Mouse (Mus musculus): ENCODE results near the gene Hspa1b. TPM values are rescaled to one million over a fixed set of nuclear protein-coding genes. Genes with fewer than 3 reads are reported as not detected.
"Not testable (repeated sequence)": the region's sequence is repeated elsewhere in the genome, so short reads cannot be mapped to it uniquely, and the experiment has no call there.

Hspa1b gene
- polyA plus RNA-seq, 1 experiment from 2014 or later = 0.12 TPM

DNA sequence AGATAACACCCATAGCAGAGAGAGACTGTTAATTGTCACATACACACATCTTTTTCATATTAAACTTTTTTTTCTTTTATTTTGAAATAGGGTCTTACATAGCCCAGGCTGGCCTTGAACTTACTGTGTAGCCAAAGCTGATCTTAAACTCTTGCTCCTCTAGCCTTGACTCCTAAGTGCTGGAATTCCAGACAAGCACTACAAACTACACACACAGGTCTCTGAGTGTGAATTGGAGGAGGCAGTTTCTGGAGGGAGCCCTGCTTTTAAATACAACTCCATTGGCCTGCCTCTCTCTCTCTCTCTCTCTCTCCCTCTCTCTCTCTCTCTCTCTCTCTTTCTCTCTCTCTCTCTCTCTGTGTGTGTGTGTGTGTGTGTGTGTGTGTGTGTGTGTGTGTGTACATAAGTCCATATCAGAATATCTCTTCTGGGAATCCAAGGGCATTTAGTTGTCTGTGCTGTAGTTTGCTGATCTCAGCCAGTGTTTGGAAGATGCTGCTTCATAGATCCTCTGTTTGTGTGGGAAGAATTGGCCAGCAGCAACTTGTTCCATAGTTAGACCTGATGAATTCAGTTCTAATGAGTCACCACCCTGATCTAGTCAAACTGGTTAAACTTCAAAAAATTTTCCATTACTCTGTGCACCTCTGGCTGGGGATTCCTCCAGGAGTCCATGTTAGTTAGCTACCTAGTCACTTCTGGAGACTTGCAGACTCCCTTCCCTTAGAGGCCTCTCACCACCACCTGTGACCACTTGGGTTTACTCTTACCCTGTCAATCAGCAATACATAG, 1.9 kb upstream of the Hspa1b start:
- Histone ChIP-seq H3K9me3 (replicated peaks) (no peaks in the 10 kb centered on the region), H3K9ac (no peak overlapping the region), H3K4me2 (no peak overlapping the region), H3K27me3 (peaks cover 29% of the 10 kb centered on the region), H3K36me3 (ENCODE audit: poor library complexity, severe bottlenecking) (no peaks in the 10 kb centered on the region), H3K27ac (no peak overlapping the region), H3K4me1 (peaks cover 12% of the 10 kb centered on the region), H3K4me3 (no peak overlapping the region)
- ATAC-seq = no peak

DNA sequence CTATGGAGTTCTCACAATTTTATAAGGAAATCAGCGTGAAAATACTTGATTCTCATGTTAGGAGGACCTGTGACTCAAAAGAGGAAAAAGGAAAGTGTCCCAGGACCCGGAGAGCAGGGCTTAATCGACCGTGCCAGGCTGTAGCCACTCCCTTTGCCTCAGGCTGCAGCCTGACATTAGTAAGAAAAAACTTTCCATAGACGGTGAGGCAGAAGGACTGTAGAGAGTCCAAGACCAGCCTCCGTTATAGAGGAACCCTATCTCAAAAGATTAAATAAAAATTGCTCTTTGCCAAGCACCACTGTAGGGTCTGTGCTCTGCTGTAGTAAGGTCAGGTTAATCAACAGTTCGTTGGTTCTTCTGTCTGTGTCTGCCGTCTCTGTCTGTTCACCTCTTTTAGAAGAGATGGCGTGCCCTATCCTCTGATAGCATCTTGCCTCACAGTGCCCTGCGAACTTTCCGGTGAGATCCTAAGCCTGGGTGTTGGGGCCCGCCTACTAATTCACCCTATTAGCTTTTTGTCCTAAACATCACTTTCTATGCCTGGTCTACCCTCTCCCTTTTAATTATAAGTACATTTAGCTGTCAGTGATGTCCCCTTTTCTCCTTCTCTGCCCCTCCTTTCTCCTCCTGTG, 960 bp upstream of the Hspa1b start:
- Histone ChIP-seq H3K36me3 (ENCODE audit: poor library complexity, severe bottlenecking) (no peaks in the 10 kb centered on the region), H3K4me1 (peaks cover 12% of the 10 kb centered on the region), H3K4me2 (peak overlapping the region; percentile 73), H3K27ac (no peak overlapping the region; the same call in 1 of the 2 replicates), H3K27me3 (peaks cover 36% of the 10 kb centered on the region), H3K9ac (peak overlapping the region; percentile 44; the same call in 1 of the 2 replicates), H3K9me3 (replicated peaks) (no peaks in the 10 kb centered on the region), H3K4me3 (peak overlapping the region; percentile 43)
- 10% methylated on average over 12 of the region's 12 CpGs for WGBS
- ATAC-seq = no peak

GRCm38 (mm10) chr17:34958734-34959129, 306 bp downstream of the Hspa1b start:
- not testable (repeated sequence) for H3K9ac ChIP-seq; H3K9me3 ChIP-seq (replicated peaks); H3K36me3 ChIP-seq (ENCODE audit: poor library complexity, severe bottlenecking); H3K27ac ChIP-seq
- peaks cover 12% of the 10 kb centered on the region for H3K4me1 ChIP-seq
- 2% methylated on average over 35 of the region's 47 CpGs for WGBS
- H3K4me2 ChIP-seq = peak overlapping the region; percentile 73
- peak overlapping the region; percentile 43 for H3K4me3 ChIP-seq
- ATAC-seq = peak; percentile 37
- peaks cover 38% of the 10 kb centered on the region for H3K27me3 ChIP-seq

DNA sequence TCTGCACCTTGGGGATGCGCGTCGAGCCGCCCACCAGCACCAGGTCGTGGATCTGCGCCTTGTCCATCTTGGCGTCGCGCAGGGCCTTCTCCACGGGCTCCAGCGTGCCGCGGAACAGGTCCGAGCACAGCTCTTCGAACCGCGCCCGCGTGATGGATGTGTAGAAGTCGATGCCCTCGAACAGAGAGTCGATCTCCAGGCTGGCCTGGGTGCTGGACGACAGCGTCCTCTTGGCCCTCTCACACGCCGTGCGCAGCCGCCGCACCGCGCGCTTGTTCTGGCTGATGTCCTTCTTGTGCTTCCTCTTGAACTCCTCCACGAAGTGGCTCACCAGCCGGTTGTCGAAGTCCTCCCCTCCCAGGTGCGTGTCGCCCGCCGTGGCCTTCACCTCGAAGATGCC, 1.1 kb downstream of the Hspa1b start:
- not testable (repeated sequence) for H3K36me3 ChIP-seq (ENCODE audit: poor library complexity, severe bottlenecking); H3K9ac ChIP-seq; H3K9me3 ChIP-seq (replicated peaks); H3K27ac ChIP-seq; H3K4me2 ChIP-seq; H3K4me3 ChIP-seq; ATAC-seq
- peaks cover 38% of the 10 kb centered on the region for H3K27me3 ChIP-seq
- H3K4me1 ChIP-seq = peaks cover 12% of the 10 kb centered on the region
- 27% methylated on average over 22 of the region's 40 CpGs for WGBS

DNA sequence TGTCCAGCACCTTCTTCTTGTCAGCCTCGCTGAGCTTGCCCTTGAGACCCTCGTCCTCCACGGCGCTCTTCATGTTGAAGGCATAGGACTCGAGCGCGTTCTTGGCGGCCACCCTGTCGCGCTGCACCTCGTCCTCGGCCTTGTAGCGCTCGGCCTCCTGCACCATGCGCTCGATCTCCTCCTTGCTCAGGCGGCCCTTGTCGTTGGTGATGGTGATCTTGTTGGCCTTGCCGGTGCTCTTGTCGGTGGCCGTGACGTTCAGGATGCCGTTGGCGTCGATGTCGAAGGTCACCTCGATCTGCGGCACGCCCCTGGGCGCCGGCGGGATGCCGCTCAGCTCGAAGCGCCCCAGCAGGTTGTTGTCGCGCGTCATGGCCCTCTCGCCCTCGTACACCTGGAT, 1.7 kb downstream of the Hspa1b start:
- 23% methylated on average over 34 of the region's 40 CpGs for WGBS
- ATAC-seq; H3K36me3 ChIP-seq (ENCODE audit: poor library complexity, severe bottlenecking); H3K27ac ChIP-seq; H3K9me3 ChIP-seq (replicated peaks); H3K9ac ChIP-seq; H3K4me3 ChIP-seq; H3K4me2 ChIP-seq: not testable (repeated sequence)
- Histone ChIP-seq H3K4me1 (peaks cover 12% of the 10 kb centered on the region), H3K27me3 (peaks cover 38% of the 10 kb centered on the region)

- Histone ChIP-seq H3K27ac (no peak overlapping the region), H3K9ac (no peak overlapping the region), H3K4me1 (peaks cover 13% of the 10 kb centered on the region), H3K4me3 (no peak overlapping the region), H3K9me3 (replicated peaks) (no peaks in the 10 kb centered on the region), H3K36me3 (ENCODE audit: poor library complexity, severe bottlenecking) (0 out of 2 replicates have a peak, but pooled peaks cover under 1% of the 10 kb centered on the region), H3K27me3 (peaks cover 31% of the 10 kb centered on the region), H3K4me2 (no peak overlapping the region)
- 43% methylated on average over 1 of the region's 1 CpGs for WGBS
- ATAC-seq = no peak
Observed at GRCm38 (mm10) chr17:34956340-34956739, 2.7 kb downstream of the Hspa1b start.

DNA sequence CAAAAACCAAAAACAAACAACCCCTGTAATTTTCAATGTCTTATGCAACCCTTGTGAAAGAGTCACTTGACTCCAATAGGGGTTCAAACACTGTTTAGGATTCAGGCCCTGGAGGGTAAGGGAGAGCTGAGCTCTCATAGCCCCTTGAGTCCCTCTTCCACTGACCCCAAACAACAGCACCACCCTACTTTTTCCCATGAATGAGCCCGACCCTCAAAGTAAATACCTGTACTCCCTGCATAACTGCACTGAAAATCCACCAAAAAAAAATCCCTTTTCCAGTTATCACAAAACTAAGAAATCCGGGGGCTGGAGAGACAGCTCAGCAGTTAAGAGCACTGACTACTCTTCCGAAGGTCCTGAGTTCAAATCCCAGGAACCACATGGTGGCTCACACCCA, 3.2 kb downstream of the Hspa1b start:
- H3K27me3 ChIP-seq = peaks cover 28% of the 10 kb centered on the region
- peaks cover 5% of the 10 kb centered on the region for H3K36me3 ChIP-seq (ENCODE audit: poor library complexity, severe bottlenecking)
- H3K9me3 ChIP-seq (replicated peaks) = no peaks in the 10 kb centered on the region
- H3K4me3 ChIP-seq = no peak overlapping the region
- no peak overlapping the region for H3K4me2 ChIP-seq
- no peak overlapping the region for H3K27ac ChIP-seq
- H3K4me1 ChIP-seq = peaks cover 17% of the 10 kb centered on the region
- no peak for ATAC-seq
- no peak overlapping the region for H3K9ac ChIP-seq
- WGBS = 84% methylated on average over 3 of the region's 3 CpGs

GRCm38 (mm10) chr17:34954831-34955230, 4.2 kb downstream of the Hspa1b start:
- H3K27ac ChIP-seq = no peak overlapping the region
- no peak overlapping the region for H3K9ac ChIP-seq
- ATAC-seq = no peak
- peaks cover 16% of the 10 kb centered on the region for H3K36me3 ChIP-seq (ENCODE audit: poor library complexity, severe bottlenecking)
- H3K27me3 ChIP-seq = peaks cover 24% of the 10 kb centered on the region
- H3K4me2 ChIP-seq = no peak overlapping the region
- WGBS = 73% methylated on average over 4 of the region's 4 CpGs
- H3K9me3 ChIP-seq (replicated peaks) = no peaks in the 10 kb centered on the region
- no peak overlapping the region for H3K4me3 ChIP-seq
- peaks cover 22% of the 10 kb centered on the region for H3K4me1 ChIP-seq

GRCm38 (mm10) chr17:34953904-34954303, 5.1 kb downstream of the Hspa1b start:
- WGBS = 86% methylated on average over 4 of the region's 4 CpGs
- no peak for ATAC-seq
- Histone ChIP-seq H3K27me3 (peaks cover 24% of the 10 kb centered on the region), H3K4me2 (no peak overlapping the region), H3K36me3 (ENCODE audit: poor library complexity, severe bottlenecking) (peaks cover 23% of the 10 kb centered on the region), H3K27ac (no peak overlapping the region), H3K4me3 (no peak overlapping the region), H3K9ac (no peak overlapping the region), H3K4me1 (peaks cover 20% of the 10 kb centered on the region), H3K9me3 (replicated peaks) (no peaks in the 10 kb centered on the region)

DNA sequence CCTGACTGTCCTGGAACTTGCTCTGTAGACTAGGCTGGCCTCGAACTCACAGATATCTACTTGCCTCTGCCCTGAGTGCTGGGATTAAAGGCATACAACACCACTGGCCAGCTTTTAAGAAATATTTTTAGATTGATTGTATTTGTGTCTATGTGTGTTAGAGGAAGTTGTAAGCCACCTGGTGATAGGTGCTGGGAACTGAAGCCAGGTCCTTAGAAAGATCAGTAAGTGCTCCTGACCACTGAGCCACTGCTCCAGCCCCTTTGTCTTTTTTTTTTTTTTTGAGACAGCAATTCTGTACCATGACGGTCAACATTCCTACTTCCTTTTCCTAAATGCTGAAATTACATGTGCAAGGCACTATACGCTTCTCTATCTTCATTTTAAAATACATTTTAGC, 5.8 kb downstream of the Hspa1b start:
- 91% methylated on average over 3 of the region's 3 CpGs for WGBS
- peaks cover 27% of the 10 kb centered on the region for H3K36me3 ChIP-seq (ENCODE audit: poor library complexity, severe bottlenecking)
- H3K9ac ChIP-seq = no peak overlapping the region
- H3K27me3 ChIP-seq = peaks cover 24% of the 10 kb centered on the region
- H3K27ac ChIP-seq = no peak overlapping the region
- no peaks in the 10 kb centered on the region for H3K9me3 ChIP-seq (replicated peaks)
- no peak for ATAC-seq
- peak overlapping the region; percentile 99 for H3K4me3 ChIP-seq
- H3K4me1 ChIP-seq = peaks cover 20% of the 10 kb centered on the region
- H3K4me2 ChIP-seq = peak overlapping the region; percentile 96

DNA sequence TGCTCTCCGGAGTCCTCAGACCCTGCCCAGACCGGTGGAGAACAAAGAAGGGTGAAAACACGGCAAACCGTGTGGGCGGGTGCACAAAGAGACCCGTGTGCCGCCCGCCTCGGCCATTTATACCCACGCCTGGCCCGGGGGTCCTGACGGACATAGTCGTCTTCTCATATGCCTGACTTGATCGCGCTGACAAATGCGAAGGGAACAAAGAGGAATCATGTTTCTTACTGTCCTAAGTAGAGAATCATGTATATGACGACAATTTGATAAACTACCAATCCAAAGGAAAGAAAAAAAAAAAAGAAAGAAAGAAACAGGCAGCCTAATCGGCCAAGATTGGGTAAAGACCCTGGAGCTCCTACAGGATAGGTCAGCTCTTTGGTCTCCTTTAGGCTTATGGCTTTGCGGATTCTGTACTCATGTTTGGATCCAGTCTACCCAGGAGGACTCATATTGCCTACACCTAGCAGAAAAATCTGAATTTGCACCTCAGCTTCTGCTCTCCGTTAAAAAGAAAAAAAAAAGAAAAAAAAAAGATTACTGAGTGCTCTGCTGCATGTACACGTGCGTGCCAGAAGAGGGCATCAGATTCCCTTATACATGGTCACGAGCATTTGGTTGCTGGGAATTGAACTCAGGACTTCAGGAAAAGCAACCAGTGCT, 6.5 kb downstream of the Hspa1b start:
- peak overlapping the region; percentile 100 for H3K9ac ChIP-seq
- peak overlapping the region; percentile 99 for H3K4me3 ChIP-seq
- H3K4me1 ChIP-seq = peaks cover 20% of the 10 kb centered on the region
- H3K4me2 ChIP-seq = peak overlapping the region; percentile 96
- H3K9me3 ChIP-seq (replicated peaks) = no peaks in the 10 kb centered on the region
- under 1% methylated on average over 23 of the region's 23 CpGs for whole genome bisulfite sequencing
- peak; percentile 88 for ATAC-seq
- H3K36me3 ChIP-seq (ENCODE audit: poor library complexity, severe bottlenecking) = peaks cover 27% of the 10 kb centered on the region
- H3K27me3 ChIP-seq = peaks cover 24% of the 10 kb centered on the region
- H3K27ac ChIP-seq = peak overlapping the region; percentile 91

All from forebrain, embryonic 13.5 days (tissue).